Mouse (Mus musculus): Measurements from ENCODE around the gene Lgr6. TPM values are rescaled to one million over a fixed set of nuclear protein-coding genes. Genes with fewer than 3 reads are reported as not detected.

Gene Lgr6
- polyA plus RNA-seq, 1 experiment, result not detected

GRCm38 (mm10) chr1:135094723-135095122 is 10.4 kb downstream of the Lgr6 start:
- Histone ChIP-seq H3K4me3 (ENCODE audit: insufficient read depth, low read depth, low read length) (no peak overlapping the region), H3K27ac (ENCODE audit: insufficient read depth, low read depth, low read length) (no peak overlapping the region), H3K4me1 (ENCODE audit: control insufficient read depth, insufficient read depth, low read length) (peaks cover 48% of the 10 kb centered on the region)
- TF ChIP-seq POLR2A (IDR thresholded peaks at IDR 0.05; ENCODE audit: insufficient read depth, low read depth, low read length) (no peak), CTCF (IDR thresholded peaks at IDR 0.05; ENCODE audit: insufficient read depth, low read depth, low read length) (no peak)
- WGBS, result 61% methylated on average over 7 of the region's 7 CpGs

GRCm38 (mm10) chr1:135090914-135091313 is 14.2 kb downstream of the Lgr6 start:
- 62% methylated on average over 3 of the region's 3 CpGs for WGBS
- Histone ChIP-seq H3K4me3 (ENCODE audit: insufficient read depth, low read depth, low read length) (no peak overlapping the region), H3K4me1 (ENCODE audit: control insufficient read depth, insufficient read depth, low read length) (peaks cover 43% of the 10 kb centered on the region), H3K27ac (ENCODE audit: insufficient read depth, low read depth, low read length) (no peak overlapping the region)
- TF ChIP-seq POLR2A (IDR thresholded peaks at IDR 0.05; ENCODE audit: insufficient read depth, low read depth, low read length), result no peak
- no peak for TF ChIP-seq CTCF (IDR thresholded peaks at IDR 0.05; ENCODE audit: insufficient read depth, low read depth, low read length)

GRCm38 (mm10) chr1:135089626-135090025 is 15.4 kb downstream of the Lgr6 start:
- no peak overlapping the region for H3K4me3 ChIP-seq (ENCODE audit: insufficient read depth, low read depth, low read length)
- WGBS, result 53% methylated on average over 10 of the region's 10 CpGs
- H3K4me1 ChIP-seq (ENCODE audit: control insufficient read depth, insufficient read depth, low read length), result peaks cover 44% of the 10 kb centered on the region
- H3K27ac ChIP-seq (ENCODE audit: insufficient read depth, low read depth, low read length), result peak overlapping the region; percentile 68
- TF ChIP-seq CTCF (IDR thresholded peaks at IDR 0.05; ENCODE audit: insufficient read depth, low read depth, low read length) (no peak), POLR2A (IDR thresholded peaks at IDR 0.05; ENCODE audit: insufficient read depth, low read depth, low read length) (no peak)

GRCm38 (mm10) chr1:135087414-135087813 is 17.7 kb downstream of the Lgr6 start:
- H3K4me3 ChIP-seq (ENCODE audit: insufficient read depth, low read depth, low read length), result no peak overlapping the region
- WGBS, result 32% methylated on average over 1 of the region's 1 CpGs
- H3K27ac ChIP-seq (ENCODE audit: insufficient read depth, low read depth, low read length), result no peak overlapping the region
- H3K4me1 ChIP-seq (ENCODE audit: control insufficient read depth, insufficient read depth, low read length), result peaks cover 52% of the 10 kb centered on the region
- TF ChIP-seq CTCF (IDR thresholded peaks at IDR 0.05; ENCODE audit: insufficient read depth, low read depth, low read length), result no peak
- no peak for TF ChIP-seq POLR2A (IDR thresholded peaks at IDR 0.05; ENCODE audit: insufficient read depth, low read depth, low read length)

- Histone ChIP-seq H3K4me1 (ENCODE audit: control insufficient read depth, insufficient read depth, low read length) (peaks cover 49% of the 10 kb centered on the region), H3K4me3 (ENCODE audit: insufficient read depth, low read depth, low read length) (no peak overlapping the region), H3K27ac (ENCODE audit: insufficient read depth, low read depth, low read length) (no peak overlapping the region)
- 40% methylated on average over 7 of the region's 7 CpGs for WGBS
- TF ChIP-seq POLR2A (IDR thresholded peaks at IDR 0.05; ENCODE audit: insufficient read depth, low read depth, low read length), result no peak
- no peak for TF ChIP-seq CTCF (IDR thresholded peaks at IDR 0.05; ENCODE audit: insufficient read depth, low read depth, low read length)
These were observed 19.1 kb downstream of the Lgr6 start for GRCm38 (mm10) chr1:135086015-135086414.

- TF ChIP-seq POLR2A (IDR thresholded peaks at IDR 0.05; ENCODE audit: insufficient read depth, low read depth, low read length), result no peak
- TF ChIP-seq CTCF (IDR thresholded peaks at IDR 0.05; ENCODE audit: insufficient read depth, low read depth, low read length), result no peak
- Histone ChIP-seq H3K27ac (ENCODE audit: insufficient read depth, low read depth, low read length) (no peak overlapping the region), H3K4me3 (ENCODE audit: insufficient read depth, low read depth, low read length) (no peak overlapping the region), H3K4me1 (ENCODE audit: control insufficient read depth, insufficient read depth, low read length) (peaks cover 45% of the 10 kb centered on the region)
- WGBS, result 22% methylated on average over 28 of the region's 28 CpGs
These were observed 19.7 kb downstream of the Lgr6 start for GRCm38 (mm10) chr1:135085296-135085871.

- H3K4me1 ChIP-seq (ENCODE audit: control insufficient read depth, insufficient read depth, low read length), result peaks cover 37% of the 10 kb centered on the region
- WGBS, result 72% methylated on average over 9 of the region's 9 CpGs
- no peak overlapping the region for H3K4me3 ChIP-seq (ENCODE audit: insufficient read depth, low read depth, low read length)
- no peak overlapping the region for H3K27ac ChIP-seq (ENCODE audit: insufficient read depth, low read depth, low read length)
- TF ChIP-seq CTCF (IDR thresholded peaks at IDR 0.05; ENCODE audit: insufficient read depth, low read depth, low read length), result no peak
- TF ChIP-seq POLR2A (IDR thresholded peaks at IDR 0.05; ENCODE audit: insufficient read depth, low read depth, low read length), result no peak
These were observed 21.6 kb downstream of the Lgr6 start for GRCm38 (mm10) chr1:135083465-135083864.

- Histone ChIP-seq H3K27ac (ENCODE audit: insufficient read depth, low read depth, low read length) (no peak overlapping the region), H3K4me1 (ENCODE audit: control insufficient read depth, insufficient read depth, low read length) (peaks cover 44% of the 10 kb centered on the region), H3K4me3 (ENCODE audit: insufficient read depth, low read depth, low read length) (no peak overlapping the region)
- no peak for TF ChIP-seq POLR2A (IDR thresholded peaks at IDR 0.05; ENCODE audit: insufficient read depth, low read depth, low read length)
- TF ChIP-seq CTCF (IDR thresholded peaks at IDR 0.05; ENCODE audit: insufficient read depth, low read depth, low read length), result no peak
- 71% methylated on average over 3 of the region's 3 CpGs for WGBS
These were observed 22.8 kb downstream of the Lgr6 start for GRCm38 (mm10) chr1:135082267-135082666.

- no peak overlapping the region for H3K4me3 ChIP-seq (ENCODE audit: insufficient read depth, low read depth, low read length)
- no peak overlapping the region for H3K27ac ChIP-seq (ENCODE audit: insufficient read depth, low read depth, low read length)
- no peak for TF ChIP-seq CTCF (IDR thresholded peaks at IDR 0.05; ENCODE audit: insufficient read depth, low read depth, low read length)
- TF ChIP-seq POLR2A (IDR thresholded peaks at IDR 0.05; ENCODE audit: insufficient read depth, low read depth, low read length), result no peak
- WGBS, result 42% methylated on average over 2 of the region's 2 CpGs
- peaks cover 35% of the 10 kb centered on the region for H3K4me1 ChIP-seq (ENCODE audit: control insufficient read depth, insufficient read depth, low read length)
These were observed 26.1 kb downstream of the Lgr6 start for GRCm38 (mm10) chr1:135079021-135079420.
